Mouse (Mus musculus) C2C12 (cell line): ENCODE results near the gene Cdh8. TPM values are rescaled to one million over a fixed set of nuclear protein-coding genes. Genes with fewer than 3 reads are reported as not detected.

Experiments
- H3K27me3 ChIP-seq: one replicate; pipeline ENCODE4 v1.6.1; 2011; ENCODE audit not compliant: control insufficient read depth, insufficient read depth, insufficient read length
- H3K36me3 ChIP-seq: one replicate; pipeline ENCODE4 v1.6.1; 2011; ENCODE audit not compliant: control insufficient read depth, insufficient read depth
- H3K4me3 ChIP-seq: one replicate; pipeline ENCODE4 v1.5.1; 2011; ENCODE audit warnings: mild to moderate bottlenecking, control low read depth; ENCODE audit not compliant: poor library complexity, insufficient read depth, severe bottlenecking
- H3K79me2 ChIP-seq: one replicate; pipeline ENCODE4 v1.6.1; 2011; ENCODE audit not compliant: control insufficient read depth, insufficient read depth
- H3K79me3 ChIP-seq: one replicate; pipeline ENCODE4 v1.6.1; 2011; ENCODE audit warnings: low read depth, control low read depth
- H3ac ChIP-seq: one replicate; pipeline ENCODE3; 2011; ENCODE audit warnings: low read depth; ENCODE audit not compliant: control insufficient read depth, insufficient read length
- CEBPB ChIP-seq: IDR thresholded peaks from one replicate; pipeline ENCODE4 v1.6.1; 2011; ENCODE audit warnings: low read depth, mild to moderate bottlenecking, control low read depth, moderate library complexity
- CTCF ChIP-seq: IDR thresholded peaks from one replicate; pipeline ENCODE4 v1.5.1; 2011; ENCODE audit not compliant: control insufficient read depth, insufficient read depth, insufficient read length
- FOSL1 ChIP-seq: IDR thresholded peaks from one replicate; pipeline ENCODE4 v1.8.0; 2011; ENCODE audit warnings: mild to moderate bottlenecking, low read length; ENCODE audit not compliant: poor library complexity, insufficient read depth, severe bottlenecking
- MAX ChIP-seq: IDR thresholded peaks from one replicate; pipeline ENCODE4 v1.6.1; 2011; ENCODE audit warnings: mild to moderate bottlenecking, control low read depth
- MYOD1 ChIP-seq: IDR thresholded peaks from one replicate; pipeline ENCODE4 v1.6.1; 2011; ENCODE audit warnings: low read depth; ENCODE audit not compliant: control insufficient read depth, insufficient read length
- MYOG ChIP-seq: IDR thresholded peaks from one replicate; pipeline ENCODE4 v1.6.1; 2011; ENCODE audit not compliant: control insufficient read depth, insufficient read length; ENCODE audit errors: extremely low read depth
- USF1 ChIP-seq: IDR thresholded peaks from one replicate; pipeline ENCODE4 v1.6.1; 2011; ENCODE audit warnings: low read depth, mild to moderate bottlenecking, control low read depth, moderate library complexity
- long read RNA-seq, 2 experiments: library from polyadenylated mRNA; unstranded; transcript quantifications; one replicate each; pipeline ENCODE4 v2.0.0; 2019 to 2020
- polyA plus RNA-seq: library from polyadenylated mRNA; unstranded; fragments of >200 nt; fragmentation: generic; extraction: Trizol; gene quantifications from one replicate; pipeline ENCODE4 v1.2.1, GENCODE M21; 2012; ENCODE audit warnings: missing spikeins

Cdh8 gene
- polyA plus RNA-seq: not detected
- long read RNA-seq, experiment 1: 0 reads
- long read RNA-seq, experiment 2: 0 reads

GRCm38 (mm10) chr8:99415966-99416781 is at the start of gene Cdh8:
Gene Cdh8 (minus strand): TSS chr8:99416471.
- Histone ChIP-seq H3K79me2 (no peaks in the 10 kb centered on the region), H3ac (no peak within 1 kb of the TSS), H3K4me3 (no peak within 1 kb of the TSS), H3K79me3 (no peaks in the 10 kb centered on the region), H3K36me3 (no peaks in the 10 kb centered on the region), H3K27me3 (no peaks in the 10 kb centered on the region)
- TF ChIP-seq MYOD1 (no peak), MAX (no peak), USF1 (no peak)

DNA sequence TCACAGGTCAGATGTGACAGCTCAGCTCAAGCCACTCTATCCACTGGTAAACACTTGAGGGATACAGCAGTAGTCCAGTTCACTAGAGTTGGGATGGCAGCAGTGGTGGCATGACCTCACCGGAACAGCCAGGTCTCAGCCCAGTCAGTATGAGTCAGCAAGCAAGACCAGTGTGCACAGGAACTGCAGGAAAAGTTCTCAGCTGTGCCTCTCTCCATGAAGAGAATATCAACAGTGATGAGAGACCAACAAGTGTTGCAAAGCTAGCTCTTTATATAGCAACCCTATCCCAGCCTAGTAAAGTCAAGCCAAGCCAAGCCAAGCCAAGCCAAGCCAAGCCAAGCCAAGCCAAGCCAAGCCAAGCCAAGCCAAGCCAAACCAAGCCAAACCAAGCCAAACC is 30.2 kb upstream of the Cdh8 start:
- Histone ChIP-seq H3K27me3 (no peaks in the 10 kb centered on the region), H3K36me3 (no peaks in the 10 kb centered on the region), H3K79me2 (no peaks in the 10 kb centered on the region), H3K79me3 (no peaks in the 10 kb centered on the region), H3ac (no peak overlapping the region), H3K4me3 (no peak overlapping the region)
- TF ChIP-seq FOSL1 (no peak), CTCF (no peak), USF1 (no peak), CEBPB (no peak), MAX (no peak), MYOG (no peak)

DNA sequence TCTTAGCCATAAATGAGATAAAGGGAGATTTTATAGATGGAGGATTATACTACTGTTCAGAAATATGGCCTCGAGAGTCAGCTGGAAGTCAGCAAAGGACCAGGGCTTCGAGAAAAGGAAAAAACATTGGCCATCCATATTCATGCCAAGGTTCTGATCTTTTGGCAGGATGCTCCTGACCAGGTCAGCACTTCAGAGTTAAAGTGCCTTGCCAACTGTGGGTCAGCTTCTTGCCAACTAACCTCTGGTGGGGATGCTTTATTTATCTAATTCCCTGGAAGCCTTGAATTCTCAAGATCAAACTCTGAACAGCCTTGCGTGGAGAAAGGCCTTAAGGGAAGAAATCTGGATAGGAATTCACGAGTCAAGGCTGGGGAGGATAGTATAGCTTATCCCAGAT is 9.6 kb upstream of the Cdh8 start:
- no peaks in the 10 kb centered on the region for H3K79me3 ChIP-seq
- H3K79me2 ChIP-seq: no peaks in the 10 kb centered on the region
- no peaks in the 10 kb centered on the region for H3K36me3 ChIP-seq
- H3K4me3 ChIP-seq: no peak overlapping the region
- no peaks in the 10 kb centered on the region for H3K27me3 ChIP-seq
- TF ChIP-seq MAX (no peak), MYOG (no peak), MYOD1 (no peak), FOSL1 (no peak), CEBPB (no peak)
- no peak overlapping the region for H3ac ChIP-seq

DNA sequence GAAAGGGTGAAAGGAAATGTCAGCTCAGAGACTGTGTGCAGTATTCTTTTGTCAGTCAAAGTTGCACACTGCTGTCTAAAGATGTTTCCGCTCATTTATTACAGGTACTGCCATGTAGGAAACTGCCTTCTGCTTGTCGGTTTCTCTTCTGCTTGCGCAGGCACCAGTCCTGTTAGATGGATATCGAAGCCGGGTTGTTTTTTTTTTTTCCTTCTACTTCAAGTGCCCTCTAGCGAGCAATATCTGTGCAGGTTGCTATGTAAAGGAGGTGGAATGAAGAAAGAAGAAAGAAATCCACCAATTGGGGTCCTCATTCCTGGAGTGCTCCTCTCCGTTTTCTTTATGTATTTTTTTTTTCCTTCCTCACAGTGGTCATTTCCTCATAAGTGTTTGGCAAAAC is 5.2 kb upstream of the Cdh8 start:
- H3K27me3 ChIP-seq: no peaks in the 10 kb centered on the region
- no peaks in the 10 kb centered on the region for H3K36me3 ChIP-seq
- TF ChIP-seq CTCF (no peak), CEBPB (no peak)
- no peak overlapping the region for H3K4me3 ChIP-seq
- no peaks in the 10 kb centered on the region for H3K79me2 ChIP-seq
- H3K79me3 ChIP-seq: no peaks in the 10 kb centered on the region
- no peak overlapping the region for H3ac ChIP-seq

- TF ChIP-seq MAX: no peak
- no peak for TF ChIP-seq CTCF
- TF ChIP-seq MYOD1: no peak
- TF ChIP-seq USF1: no peak
- TF ChIP-seq CEBPB: no peak
- TF ChIP-seq FOSL1: no peak
- no peak for TF ChIP-seq MYOG
- H3K27me3 ChIP-seq: no peaks in the 10 kb centered on the region
These were observed 3.5 kb upstream of the Cdh8 start for GRCm38 (mm10) chr8:99419726-99420125.

DNA sequence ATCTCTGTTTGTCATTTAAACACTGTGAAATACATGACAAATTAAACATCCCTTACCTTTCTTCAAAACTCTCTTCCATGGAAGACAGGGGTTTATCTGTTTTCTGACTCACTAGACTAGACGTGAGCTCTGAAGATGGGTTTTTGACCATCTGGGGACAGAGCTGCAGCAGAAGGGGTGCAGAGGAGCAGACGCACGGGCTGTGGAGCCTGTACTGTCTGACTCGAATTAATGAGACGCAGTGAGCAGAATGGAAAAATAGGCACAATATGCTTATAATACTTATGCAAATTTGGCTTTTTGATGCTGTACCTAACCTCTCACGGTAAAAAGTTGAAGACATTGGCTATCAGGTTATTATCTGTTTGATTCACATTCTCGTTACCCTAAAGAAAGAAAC is 1.2 kb upstream of the Cdh8 start:
- Histone ChIP-seq H3K79me2 (no peaks in the 10 kb centered on the region), H3ac (no peak overlapping the region), H3K79me3 (no peaks in the 10 kb centered on the region), H3K36me3 (no peaks in the 10 kb centered on the region), H3K27me3 (no peaks in the 10 kb centered on the region), H3K4me3 (no peak overlapping the region)
- TF ChIP-seq CEBPB (no peak), MAX (no peak), MYOG (no peak), FOSL1 (no peak), MYOD1 (no peak), USF1 (no peak), CTCF (no peak)

More at GRCm38 (mm10) chr8:99419726-99420125, 3.5 kb upstream of the Cdh8 start:
- no peaks in the 10 kb centered on the region for H3K79me2 ChIP-seq
- H3K36me3 ChIP-seq: no peaks in the 10 kb centered on the region
- H3ac ChIP-seq: no peak overlapping the region
- H3K4me3 ChIP-seq: no peak overlapping the region
- no peaks in the 10 kb centered on the region for H3K79me3 ChIP-seq
